Mouse (Mus musculus) limb, embryonic 12.5 days (tissue): ENCODE results near the gene Sp100. TPM values are rescaled to one million over a fixed set of nuclear protein-coding genes. Genes with fewer than 3 reads are reported as not detected.

Source experiments
- ATAC-seq: fragments of 200-750 bp; cut with Nextera tagmentation; 2 replicates; pipeline ENCODE4 v1.8.0; 2017; ENCODE audit warnings: low read depth, moderate TSS enrichment; ENCODE audit not compliant: insufficient number of reproducible peaks, insufficient read depth, low FRiP score, low TSS enrichment
- H3K27ac ChIP-seq: fragments of 300-500 bp; sonication (generic); 2 replicates; pipeline ENCODE4 v1.5.1; 2016; ENCODE audit warnings: mild to moderate bottlenecking, moderate library complexity
- H3K27me3 ChIP-seq: fragments of 300-500 bp; sonication (generic); 2 replicates; pipeline ENCODE4 v1.6.1; 2016; ENCODE audit warnings: mild to moderate bottlenecking, moderate library complexity
- H3K36me3 ChIP-seq: fragments of 300-500 bp; sonication (generic); 2 replicates; pipeline ENCODE4 v1.6.1; 2016; ENCODE audit warnings: mild to moderate bottlenecking, moderate library complexity
- H3K4me1 ChIP-seq: fragments of 300-500 bp; sonication (generic); replicated peaks from 2 replicates; pipeline ENCODE4 v1.6.1; 2016
- H3K4me2 ChIP-seq: fragments of 300-500 bp; sonication (generic); 2 replicates; pipeline ENCODE4 v1.6.1; 2016; ENCODE audit warnings: mild to moderate bottlenecking, moderate library complexity
- H3K4me3 ChIP-seq: fragments of 300-500 bp; sonication (generic); replicated peaks from 2 replicates; pipeline ENCODE4 v1.5.1; 2016; ENCODE audit warnings: mild to moderate bottlenecking
- H3K9ac ChIP-seq: fragments of 300-500 bp; sonication (generic); replicated peaks from 2 replicates; pipeline ENCODE4 v1.6.1; 2016; ENCODE audit warnings: mild to moderate bottlenecking, moderate library complexity
- H3K9me3 ChIP-seq: fragments of 300-500 bp; sonication (generic); 2 replicates; pipeline ENCODE4 v1.6.1; 2016; ENCODE audit warnings: mild to moderate bottlenecking, moderate library complexity
- WGBS: fragments of 180-500 bp; shearing (Covaris S2); methylation state at CpG from one replicate; pipeline ENCODE4 v1.1.7; 2016; 5-methylcytosine and 5-hydroxymethylcytosine counted together
- microRNA-seq: library from miRNA; unstranded; fragments of <30 nt; microRNA quantifications from one replicate; pipeline ENCODE4, GENCODE M21; 2017
- polyA plus RNA-seq: library from polyadenylated mRNA; unstranded; fragments of >200 nt; fragmentation: Nextera tagmentation; extraction: Ambion mirVana; gene quantifications from 2 replicates; pipeline ENCODE4 v1.2.1, GENCODE M21; 2016

The Sp100 gene
- polyA plus RNA-seq, 1 experiment from 2014 or later = 0.43 TPM

DNA sequence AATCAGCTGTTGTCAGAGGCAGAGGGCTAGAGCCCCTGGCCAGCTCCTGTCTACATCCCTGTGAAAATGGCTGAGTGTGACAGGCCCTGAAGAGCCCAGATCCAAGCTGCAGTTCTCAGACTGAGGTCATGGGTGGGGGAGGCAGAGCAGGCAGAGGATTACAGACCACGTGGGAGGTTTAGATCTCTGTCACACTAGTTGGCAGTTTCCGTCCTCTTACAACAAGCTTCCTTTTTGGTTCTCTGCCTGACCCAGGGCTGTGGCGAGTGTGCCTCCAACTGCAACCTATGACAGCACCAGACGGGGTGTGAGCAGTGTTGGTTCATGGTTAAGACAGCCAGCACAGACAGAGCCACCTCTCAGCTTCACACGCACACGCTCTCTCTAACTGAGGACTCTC lies 101.7 kb downstream of the Sp100 start:
- Histone ChIP-seq H3K27ac (peak overlapping the region; percentile 29; the same call in 1 of the 2 replicates), H3K27me3 (no peaks in the 10 kb centered on the region), H3K4me1 (no peaks in the 10 kb centered on the region), H3K36me3 (no peaks in the 10 kb centered on the region), H3K9ac (no peak overlapping the region), H3K9me3 (no peaks in the 10 kb centered on the region), H3K4me2 (no peak overlapping the region), H3K4me3 (no peak overlapping the region)
- ATAC-seq = no peak
- WGBS = 64% methylated on average over 6 of the region's 6 CpGs

GRCm38 (mm10) chr1:85751932-85752680 lies 102.3 kb downstream of the Sp100 start:
- no peaks in the 10 kb centered on the region for H3K36me3 ChIP-seq
- no peaks in the 10 kb centered on the region for H3K9me3 ChIP-seq
- H3K9ac ChIP-seq = no peak overlapping the region
- H3K27me3 ChIP-seq = no peaks in the 10 kb centered on the region
- ATAC-seq = peak; percentile 23; the same call in 1 of the 2 replicates
- H3K4me3 ChIP-seq = no peak overlapping the region
- WGBS = 78% methylated on average over 11 of the region's 11 CpGs
- no peak overlapping the region for H3K4me2 ChIP-seq
- H3K27ac ChIP-seq = no peak overlapping the region; the same call in 1 of the 2 replicates
- no peaks in the 10 kb centered on the region for H3K4me1 ChIP-seq

GRCm38 (mm10) chr1:85757531-85758230 lies 107.9 kb downstream of the Sp100 start:
- no peaks in the 10 kb centered on the region for H3K4me1 ChIP-seq
- ATAC-seq = no peak
- 80% methylated on average over 6 of the region's 6 CpGs for WGBS

DNA sequence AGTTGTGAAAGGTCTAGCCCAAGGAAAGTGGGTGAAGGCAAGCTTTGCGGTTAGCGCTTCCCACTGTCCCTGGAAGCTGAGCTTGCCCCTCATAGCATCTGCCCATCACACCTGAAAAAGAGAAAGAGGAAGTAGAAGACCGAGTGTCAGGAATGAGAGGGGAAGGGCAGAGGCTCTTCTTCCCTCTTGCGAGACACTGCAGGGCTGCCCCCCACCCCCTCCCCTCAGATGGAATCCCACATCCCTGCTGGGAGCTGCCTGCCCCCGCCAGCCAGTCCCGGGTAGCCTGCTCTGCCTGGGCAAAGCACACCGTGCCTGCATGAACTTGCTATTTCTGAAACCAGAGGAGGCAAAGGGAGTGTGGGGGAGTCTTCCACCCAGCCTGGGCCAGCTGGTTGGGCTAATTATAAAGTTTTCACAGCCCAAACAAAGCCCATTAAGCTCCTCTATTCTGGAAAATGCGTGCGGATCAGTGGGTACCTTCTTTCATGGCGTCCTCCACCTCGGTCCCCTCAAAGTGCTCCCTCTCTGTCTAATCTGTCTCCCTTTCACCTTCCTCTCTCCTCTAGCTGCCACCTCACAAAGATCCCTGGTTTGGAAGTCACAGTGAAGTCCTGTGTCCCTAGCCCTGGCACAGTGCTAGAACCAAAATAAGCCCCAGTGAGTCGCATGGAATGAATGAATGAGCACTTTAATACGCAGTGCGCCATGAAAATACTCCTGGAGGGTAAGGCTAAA lies 108.6 kb downstream of the Sp100 start:
- Histone ChIP-seq H3K4me1 (no peaks in the 10 kb centered on the region), H3K9ac (no peak overlapping the region), H3K36me3 (no peaks in the 10 kb centered on the region), H3K4me2 (peak overlapping the region; percentile 15), H3K27ac (no peak overlapping the region), H3K9me3 (no peaks in the 10 kb centered on the region), H3K27me3 (no peaks in the 10 kb centered on the region), H3K4me3 (no peak overlapping the region)
- 27% methylated on average over 14 of the region's 14 CpGs for WGBS
- ATAC-seq = no peak

More at GRCm38 (mm10) chr1:85757531-85758230, 107.9 kb downstream of the Sp100 start:
- Histone ChIP-seq H3K27ac (no peak overlapping the region), H3K27me3 (no peaks in the 10 kb centered on the region), H3K9me3 (no peaks in the 10 kb centered on the region), H3K4me2 (no peak overlapping the region), H3K4me3 (no peak overlapping the region), H3K9ac (no peak overlapping the region), H3K36me3 (no peaks in the 10 kb centered on the region)

- H3K9me3 ChIP-seq = no peaks in the 10 kb centered on the region
- WGBS = 33% methylated on average over 1 of the region's 1 CpGs
- H3K4me2 ChIP-seq = no peak overlapping the region
- no peaks in the 10 kb centered on the region for H3K4me1 ChIP-seq
- H3K27ac ChIP-seq = no peak overlapping the region
- H3K9ac ChIP-seq = no peak overlapping the region
- H3K27me3 ChIP-seq = no peaks in the 10 kb centered on the region
- H3K36me3 ChIP-seq = no peaks in the 10 kb centered on the region
- no peak overlapping the region for H3K4me3 ChIP-seq
- no peak for ATAC-seq
Measured at GRCm38 (mm10) chr1:85758969-85759293, 109.1 kb downstream of the Sp100 start.

Small RNA genes within 50 kb of the gene (microRNA-seq; reads per million reads assigned to microRNA genes)
- gene Mir8096 = not detected

Other genes with a start within 250 kb of the Sp100 start
- not detected in 2 replicates for gene G530012D18Rik, start 74.3 kb upstream of the Sp100 start, polyA plus RNA-seq
- 0.38 and 0.40 TPM in 2 replicates for gene Sp110, start 51.2 kb upstream of the Sp100 start, polyA plus RNA-seq
- gene Sp140, start 49.6 kb upstream of the Sp100 start, polyA plus RNA-seq = 0.87 and 1.2 TPM in 2 replicates
- gene A630001G21Rik, start 128.7 kb downstream of the Sp100 start, polyA plus RNA-seq = 1.0 and 1.2 TPM in 2 replicates
- 42.5 and 46.3 TPM in 2 replicates for gene Cab39, start 143.5 kb downstream of the Sp100 start, polyA plus RNA-seq
- 214 TPM in 2 replicates for gene Itm2c, start 244.3 kb downstream of the Sp100 start, polyA plus RNA-seq